Mouse (Mus musculus) liver, embryonic 16.5 days (tissue): ENCODE measurements around the gene Smyd3. TPM values are rescaled to one million over a fixed set of nuclear protein-coding genes. Genes with fewer than 3 reads are reported as not detected.
A peak's percentile ranks its signal among the peaks of the same experiment; 100 is the strongest.

Source experiments
- ATAC-seq: fragments of 200-750 bp; cut with Nextera tagmentation; 2 replicates; pipeline ENCODE4 v1.8.0; 2017; ENCODE audit warnings: low read depth, mild to moderate bottlenecking, moderate number of reproducible peaks, moderate library complexity
- H3K27ac ChIP-seq: fragments of 300-500 bp; sonication (generic); 2 replicates; pipeline ENCODE4 v1.5.1; 2014; ENCODE audit warnings: mild to moderate bottlenecking, low read length
- H3K27me3 ChIP-seq: fragments of 300-500 bp; sonication (generic); 2 replicates; pipeline ENCODE4 v1.6.1; 2014; ENCODE audit warnings: low read depth, low read length, mixed read lengths; ENCODE audit not compliant: control insufficient read depth, insufficient read depth
- H3K36me3 ChIP-seq: fragments of 300-500 bp; sonication (generic); 2 replicates; pipeline ENCODE4 v1.6.1; 2014; ENCODE audit warnings: mild to moderate bottlenecking; ENCODE audit not compliant: control insufficient read depth, insufficient read depth
- H3K4me1 ChIP-seq: fragments of 300-500 bp; sonication (generic); 2 replicates; pipeline ENCODE4 v1.6.1; 2014; ENCODE audit warnings: low read depth, low read length, mixed read lengths; ENCODE audit not compliant: control insufficient read depth
- H3K4me2 ChIP-seq: fragments of 300-500 bp; sonication (generic); 2 replicates; pipeline ENCODE4 v1.6.1; 2014; ENCODE audit warnings: low read depth, low read length, mixed read lengths
- H3K4me3 ChIP-seq: fragments of 300-500 bp; sonication (generic); 2 replicates; pipeline ENCODE4 v1.5.1; 2014; ENCODE audit warnings: low read depth, mild to moderate bottlenecking, low read length
- H3K9ac ChIP-seq: fragments of 300-500 bp; sonication (generic); 2 replicates; pipeline ENCODE4 v1.6.1; 2014; ENCODE audit warnings: low read depth, low read length
- H3K9me3 ChIP-seq: fragments of 300-500 bp; sonication (generic); replicated peaks from 2 replicates; pipeline ENCODE4 v1.6.1; 2016; ENCODE audit warnings: low read length; ENCODE audit not compliant: control insufficient read depth
- WGBS: fragments of 180-500 bp; shearing (Covaris S2); extraction: QIAGEN DNeasy Blood & Tissue Kit; methylation state at CpG from one replicate; pipeline ENCODE4 v1.1.7; 2014; ENCODE audit not compliant: insufficient replicate concordance; 5-methylcytosine and 5-hydroxymethylcytosine counted together
- polyA plus RNA-seq: library from polyadenylated mRNA; unstranded; fragments of >200 nt; fragmentation: Nextera tagmentation; extraction: Ambion mirVana; gene quantifications from 2 replicates; pipeline ENCODE4 v1.2.1, GENCODE M21; 2015

The Smyd3 gene
- polyA plus RNA-seq, 1 experiment from 2014 or later: 6.4 TPM

DNA sequence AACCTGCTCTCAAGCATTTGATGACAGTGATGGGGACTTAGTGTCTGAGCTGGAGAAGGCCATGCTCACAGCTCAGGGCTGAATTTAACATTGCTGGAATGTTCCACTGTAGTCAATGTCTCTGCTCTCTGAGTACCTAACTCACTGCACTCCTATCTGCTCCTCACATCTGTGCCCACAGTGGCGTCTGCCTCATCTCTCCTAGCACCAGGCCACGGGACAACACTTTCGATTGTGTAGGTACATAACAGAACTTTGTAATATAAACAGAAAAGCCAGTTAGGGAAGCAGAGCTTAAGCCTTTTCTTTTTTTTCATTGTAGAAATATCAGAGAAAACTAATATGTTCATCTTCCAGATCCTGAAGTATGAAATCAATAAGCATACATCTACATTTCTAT is 462.1 kb downstream of the Smyd3 start:
- peak; percentile 81 for ATAC-seq

GRCm38 (mm10) chr1:179054385-179055116 is 463.3 kb downstream of the Smyd3 start:
- H3K9me3 ChIP-seq: no peaks in the 10 kb centered on the region
- no peak overlapping the region for H3K4me2 ChIP-seq
- peaks cover 15% of the 10 kb centered on the region for H3K4me1 ChIP-seq
- no peak overlapping the region for H3K4me3 ChIP-seq
- WGBS: 58% methylated on average over 7 of the region's 7 CpGs
- no peaks in the 10 kb centered on the region for H3K27me3 ChIP-seq
- no peak overlapping the region for H3K27ac ChIP-seq
- H3K9ac ChIP-seq: no peak overlapping the region
- peak; percentile 58 for ATAC-seq
- H3K36me3 ChIP-seq: no peaks in the 10 kb centered on the region

More for the DNA sequence above, 462.1 kb downstream of the Smyd3 start:
- no peaks in the 10 kb centered on the region for H3K9me3 ChIP-seq
- H3K27me3 ChIP-seq: no peaks in the 10 kb centered on the region
- no peak overlapping the region for H3K4me3 ChIP-seq
- peak overlapping the region; percentile 51; the same call in 1 of the 2 replicates for H3K27ac ChIP-seq
- WGBS: 15% methylated on average over 3 of the region's 3 CpGs
- H3K4me2 ChIP-seq: no peak overlapping the region
- H3K36me3 ChIP-seq: no peaks in the 10 kb centered on the region
- no peak overlapping the region for H3K9ac ChIP-seq
- peaks cover 20% of the 10 kb centered on the region for H3K4me1 ChIP-seq

DNA sequence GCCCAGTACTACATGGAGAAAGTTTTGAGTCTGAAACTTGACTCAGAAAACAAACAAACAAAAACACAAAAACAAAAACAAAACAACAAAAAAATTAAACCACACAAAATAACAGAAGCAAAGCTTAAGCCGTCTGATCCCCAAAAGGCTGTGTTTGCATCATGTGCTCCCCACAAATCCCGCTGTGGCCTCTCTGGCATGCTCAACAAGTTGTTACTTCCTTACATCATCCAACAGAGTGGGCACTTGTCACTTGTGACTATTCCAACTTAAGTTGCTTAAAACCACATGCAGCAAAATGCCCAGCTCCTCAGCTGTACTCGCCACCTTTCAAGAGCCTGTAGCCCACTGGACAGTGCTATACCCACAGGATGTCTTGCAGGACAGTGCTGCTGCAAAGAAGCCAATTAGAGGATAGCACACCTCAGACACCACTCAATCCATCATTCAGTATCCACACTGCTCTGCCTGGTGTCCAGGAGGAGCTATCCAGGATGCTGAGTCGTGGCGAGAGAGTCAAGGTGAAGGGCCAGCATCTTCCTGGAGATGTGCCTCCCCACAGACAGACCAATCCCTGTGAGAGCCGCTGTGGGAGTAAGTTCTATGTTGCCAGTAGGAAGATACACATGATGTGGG is 465.2 kb downstream of the Smyd3 start:
- Histone ChIP-seq H3K9ac (no peak overlapping the region), H3K4me2 (no peak overlapping the region), H3K4me1 (peaks cover 15% of the 10 kb centered on the region), H3K9me3 (no peaks in the 10 kb centered on the region), H3K36me3 (no peaks in the 10 kb centered on the region), H3K4me3 (no peak overlapping the region), H3K27ac (no peak overlapping the region), H3K27me3 (no peaks in the 10 kb centered on the region)
- WGBS: 79% methylated on average over 6 of the region's 6 CpGs
- ATAC-seq: no peak

GRCm38 (mm10) chr1:179047931-179048596 is 469.8 kb downstream of the Smyd3 start:
- Histone ChIP-seq H3K9ac (no peak overlapping the region), H3K27ac (no peak overlapping the region), H3K36me3 (no peaks in the 10 kb centered on the region), H3K4me3 (no peak overlapping the region), H3K4me2 (no peak overlapping the region), H3K27me3 (no peaks in the 10 kb centered on the region), H3K4me1 (no peaks in the 10 kb centered on the region; the same call in 1 of the 2 replicates), H3K9me3 (no peaks in the 10 kb centered on the region)
- no peak for ATAC-seq
- 73% methylated on average over 13 of the region's 13 CpGs for WGBS

DNA sequence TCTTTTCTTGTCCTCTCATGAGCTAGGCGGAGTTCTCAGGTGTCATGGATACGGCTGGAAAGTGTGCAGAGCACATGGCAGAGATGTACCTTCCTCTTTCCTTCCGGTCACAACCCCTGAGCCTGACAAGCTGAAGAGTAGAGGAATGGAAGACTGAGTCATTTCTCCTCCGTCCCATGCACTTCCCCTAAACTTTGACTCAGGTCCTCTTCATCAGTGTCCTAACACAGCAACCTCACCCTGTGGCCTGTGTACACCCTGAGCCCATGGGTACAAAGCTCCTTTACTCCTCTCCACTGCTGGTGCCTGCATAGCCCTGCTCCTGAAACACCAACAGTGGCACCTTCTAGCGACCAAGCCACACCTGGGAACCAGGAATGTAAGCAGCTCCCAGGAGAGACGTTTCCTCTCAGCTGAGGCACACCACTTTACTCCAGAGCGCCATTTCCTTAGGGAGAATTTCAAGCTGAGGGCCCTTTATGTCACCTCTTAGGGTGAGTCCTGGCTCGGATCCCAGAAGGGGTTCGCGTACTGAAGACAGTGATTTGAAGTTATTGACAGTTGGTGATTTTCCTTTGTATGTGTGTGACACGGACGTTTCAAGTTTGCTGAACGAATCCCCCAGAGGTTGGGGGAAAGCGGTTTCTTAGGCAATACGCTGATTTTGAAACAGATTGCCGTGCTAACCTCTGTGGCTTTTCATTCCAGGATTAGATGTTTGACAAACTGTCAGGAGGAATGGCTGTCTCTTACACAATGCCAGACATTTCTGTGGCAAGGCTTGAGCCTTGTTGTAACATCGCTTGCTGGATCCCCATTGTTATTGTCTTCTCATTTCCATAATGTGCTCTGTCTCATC is 471.8 kb downstream of the Smyd3 start:
- Histone ChIP-seq H3K27me3 (no peaks in the 10 kb centered on the region), H3K9ac (no peak overlapping the region), H3K9me3 (no peaks in the 10 kb centered on the region), H3K4me1 (no peaks in the 10 kb centered on the region; the same call in 1 of the 2 replicates), H3K4me3 (no peak overlapping the region), H3K4me2 (no peak overlapping the region), H3K27ac (peak overlapping the region; percentile 34; the same call in 1 of the 2 replicates), H3K36me3 (no peaks in the 10 kb centered on the region)
- WGBS: 57% methylated on average over 17 of the region's 17 CpGs
- peak; percentile 65 for ATAC-seq

- no peaks in the 10 kb centered on the region for H3K27me3 ChIP-seq
Observed at GRCm38 (mm10) chr1:179044165-179044564, 473.7 kb downstream of the Smyd3 start.

DNA sequence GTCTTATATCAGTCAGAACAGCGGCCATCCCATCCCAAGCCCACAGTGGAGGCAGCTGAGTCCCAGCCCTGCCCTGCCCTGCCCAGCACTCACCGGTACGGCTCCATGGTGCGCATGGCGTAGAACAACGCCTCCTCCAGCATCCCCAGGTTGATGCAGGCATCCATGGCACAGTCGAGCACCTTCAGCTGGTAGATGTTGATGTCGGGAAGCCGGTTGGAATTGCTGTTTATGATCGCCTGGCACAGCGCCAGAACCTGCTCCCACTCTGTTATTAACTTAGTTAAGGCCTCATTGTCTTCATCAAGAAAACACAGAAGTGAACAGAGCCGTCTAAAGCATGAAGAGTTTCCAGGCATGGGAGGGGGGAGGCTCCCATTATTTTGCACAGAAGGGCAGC is 474.2 kb downstream of the Smyd3 start:
- Histone ChIP-seq H3K27ac (no peak overlapping the region), H3K4me3 (no peak overlapping the region), H3K36me3 (no peaks in the 10 kb centered on the region), H3K4me2 (no peak overlapping the region), H3K9me3 (no peaks in the 10 kb centered on the region), H3K27me3 (no peaks in the 10 kb centered on the region), H3K4me1 (no peaks in the 10 kb centered on the region; the same call in 1 of the 2 replicates), H3K9ac (no peak overlapping the region)
- no peak for ATAC-seq
- WGBS: 80% methylated on average over 12 of the region's 12 CpGs

More at GRCm38 (mm10) chr1:179044165-179044564, 473.7 kb downstream of the Smyd3 start:
- Histone ChIP-seq H3K4me1 (no peaks in the 10 kb centered on the region; the same call in 1 of the 2 replicates), H3K4me2 (no peak overlapping the region), H3K9me3 (no peaks in the 10 kb centered on the region), H3K36me3 (no peaks in the 10 kb centered on the region), H3K27ac (no peak overlapping the region), H3K4me3 (no peak overlapping the region), H3K9ac (no peak overlapping the region)
- ATAC-seq: no peak
- 71% methylated on average over 5 of the region's 5 CpGs for WGBS

DNA sequence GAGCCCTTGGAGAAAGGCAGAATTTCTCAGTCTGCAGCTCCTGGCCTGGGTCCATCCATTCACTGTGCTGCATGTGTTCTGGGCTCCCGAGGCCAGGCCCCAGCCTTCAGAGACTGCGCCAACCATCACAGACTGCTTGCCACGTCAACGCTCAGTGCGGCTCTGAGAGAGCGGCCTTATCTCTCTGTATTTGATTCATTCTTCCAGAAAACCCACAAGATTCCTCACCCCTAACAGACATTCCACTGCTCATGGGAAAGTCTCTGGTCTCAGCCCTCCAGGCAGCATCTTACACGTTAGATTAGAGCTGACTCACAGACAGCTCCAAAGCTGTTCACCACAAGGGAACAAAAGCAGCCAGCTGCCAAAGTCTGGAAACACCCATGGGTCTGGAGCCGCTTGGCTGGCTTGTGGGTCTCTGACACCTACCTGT is 475.9 kb downstream of the Smyd3 start:
- H3K36me3 ChIP-seq: no peaks in the 10 kb centered on the region
- no peaks in the 10 kb centered on the region; the same call in 1 of the 2 replicates for H3K4me1 ChIP-seq
- H3K27ac ChIP-seq: no peak overlapping the region
- no peaks in the 10 kb centered on the region for H3K27me3 ChIP-seq
- WGBS: 51% methylated on average over 8 of the region's 8 CpGs
- no peak for ATAC-seq
- no peak overlapping the region for H3K4me3 ChIP-seq
- no peak overlapping the region for H3K9ac ChIP-seq
- no peaks in the 10 kb centered on the region for H3K9me3 ChIP-seq
- no peak overlapping the region for H3K4me2 ChIP-seq
